In the genomic region with DNA sequence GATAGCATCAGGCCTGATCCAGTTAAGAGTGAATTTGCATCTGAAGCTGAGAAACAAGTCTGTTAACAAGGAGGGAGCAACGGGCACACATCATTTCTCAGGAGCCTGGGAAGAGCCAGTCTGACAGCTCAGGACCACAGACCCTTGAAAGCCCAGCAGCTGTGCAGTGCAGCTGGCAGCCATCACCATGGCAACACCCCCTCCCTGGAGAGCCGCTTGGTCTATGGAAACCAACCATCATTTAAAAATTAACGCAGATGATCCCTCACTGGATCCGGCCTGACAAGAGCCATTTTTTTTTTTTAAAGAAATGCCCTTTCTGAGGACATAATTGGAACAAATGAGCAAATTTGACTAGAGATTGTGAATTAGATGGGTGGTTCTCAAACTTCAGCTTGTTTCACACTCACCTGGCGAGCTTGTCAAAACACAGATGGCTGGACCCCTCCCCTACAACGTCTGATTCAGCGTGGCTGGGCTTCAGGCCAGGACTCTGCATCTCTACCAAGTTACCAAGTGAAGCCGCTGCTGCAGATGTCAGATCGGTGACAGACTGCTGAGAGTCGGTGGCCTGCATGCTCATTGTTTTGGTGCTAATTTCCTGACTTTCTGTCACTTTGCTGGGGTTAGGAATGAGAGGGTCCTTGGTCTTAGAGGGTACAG, we compare ENCODE assay signal across 16 mouse cellular contexts. TPM values are rescaled to one million over a fixed set of nuclear protein-coding genes. Genes with fewer than 3 reads are reported as not detected.
DNase-seq lines count a peak whose midpoint lies in the region; ATAC-seq and TF ChIP-seq lines count a peak whose summit lies in the region.
"Had no signal": no experiment of that assay in that cellular context is flagged by ENCODE, and none has a peak within 500 bp of the region (broad histone marks: within the 10 kb centered on the region; RNA-seq: fewer than 3 reads in every experiment).

No protein-coding gene starts in this region.

- TF ChIP-seq POLR2A in heart, adult 2 months (IDR thresholded peaks at IDR 0.05; ENCODE audit: insufficient read depth, low read depth, low read length) = no peak

- no peak overlapping the region for H3K4me2 ChIP-seq in embryonic facial prominence, embryonic 11.5 days (ENCODE audit: low read depth, low read length)
- H3K4me2 ChIP-seq in hindbrain, embryonic 13.5 days = no peak overlapping the region

- intact Hi-C loops in heart, adult 2 months (cut with DNase I) = no loop called here

- peak; percentile 72; the same call in 1 of the 2 replicates for ATAC-seq in embryonic facial prominence, embryonic 11.5 days (replicated peaks; ENCODE audit: insufficient number of reproducible peaks, low FRiP score, low TSS enrichment, low read depth)
- ATAC-seq in hindbrain, embryonic 13.5 days (ENCODE audit: low FRiP score) = peak; percentile 96
- no peak for ATAC-seq in CD4-positive, CD25-positive, alpha-beta regulatory T cell, adult 4 months
- ATAC-seq: liver, postnatal 0 days had no signal

- no peaks in the 10 kb centered on the region for H3K9me3 ChIP-seq in embryonic facial prominence, embryonic 11.5 days (replicated peaks; ENCODE audit: control insufficient read depth, low read length)
- H3K9me3 ChIP-seq in hindbrain, embryonic 13.5 days = no peaks in the 10 kb centered on the region

- no peak overlapping the region for H3K4me3 ChIP-seq in embryonic facial prominence, embryonic 11.5 days (ENCODE audit: low read depth, low read length)
- H3K4me3 ChIP-seq in hindbrain, embryonic 13.5 days = no peak overlapping the region
- no peak overlapping the region for H3K4me3 ChIP-seq in heart, adult 2 months
- H3K4me3 ChIP-seq: erythroblast, embryonic 14.5 days; left cerebral cortex, adult 2 months; myocyte had no signal

- peak; percentile 36 to 51 for DNase-seq in cerebellum, postnatal 10 days
- DNase-seq in cerebellum, postnatal 36 days = no peak
- peak; percentile 33 for DNase-seq in embryonic facial prominence, embryonic 11.5 days (ENCODE audit: low spot score)
- peak; percentile 36 for DNase-seq in neural tube, embryonic 10.5 days (ENCODE audit: extremely low spot score, low spot score)
- no peak for DNase-seq in kidney, postnatal 14 days
- no peak for DNase-seq in heart, adult 2 months
- DNase-seq: adrenal gland, adult 2 months; cerebellum, adult 18-20 months; heart, adult 18-20 months; kidney, postnatal 25 days; liver, postnatal 0 days had no signal

- H3K79me2 ChIP-seq in heart, adult 2 months (replicated peaks; ENCODE audit: control insufficient read depth, insufficient read depth, low read length) = no peaks in the 10 kb centered on the region

- H3K27me3 ChIP-seq in embryonic facial prominence, embryonic 11.5 days (ENCODE audit: control insufficient read depth, insufficient read depth, low read length) = no peaks in the 10 kb centered on the region
- no peaks in the 10 kb centered on the region for H3K27me3 ChIP-seq in hindbrain, embryonic 13.5 days
- H3K27me3 ChIP-seq in heart, adult 2 months (ENCODE audit: control insufficient read depth, insufficient read depth, low read length) = no peaks in the 10 kb centered on the region

- no peaks in the 10 kb centered on the region for H3K4me1 ChIP-seq in embryonic facial prominence, embryonic 11.5 days (ENCODE audit: control insufficient read depth, insufficient read depth, low read length)
- H3K4me1 ChIP-seq in hindbrain, embryonic 13.5 days (replicated peaks) = peaks cover 19% of the 10 kb centered on the region
- H3K4me1 ChIP-seq in heart, adult 2 months (ENCODE audit: control insufficient read depth, insufficient read depth, low read length) = no peaks in the 10 kb centered on the region

- H3K27ac ChIP-seq in embryonic facial prominence, embryonic 11.5 days (replicated peaks; ENCODE audit: low read depth, low read length) = no peak overlapping the region
- H3K27ac ChIP-seq in hindbrain, embryonic 13.5 days = peak overlapping the region; percentile 86
- no peak overlapping the region for H3K27ac ChIP-seq in heart, adult 2 months
- H3K27ac ChIP-seq: left cerebral cortex, adult 2 months had no signal

- TF ChIP-seq CTCF in heart, adult 2 months (IDR thresholded peaks at IDR 0.05) = no peak

- TF ChIP-seq EP300 in heart, adult 2 months (IDR thresholded peaks at IDR 0.05; ENCODE audit: insufficient read depth, low read depth, low read length) = no peak

- H3K9ac ChIP-seq in embryonic facial prominence, embryonic 11.5 days (replicated peaks; ENCODE audit: low read length) = no peak overlapping the region
- H3K9ac ChIP-seq in hindbrain, embryonic 13.5 days = peak overlapping the region; percentile 29; the same call in 1 of the 2 replicates
- no peak overlapping the region for H3K9ac ChIP-seq in heart, adult 2 months (ENCODE audit: low read depth, low read length)
- H3K9ac ChIP-seq: liver, postnatal 0 days had no signal

- 58% methylated on average over 10 of the region's 10 CpGs for WGBS in embryonic facial prominence, embryonic 11.5 days
- WGBS in hindbrain, embryonic 13.5 days = 21% methylated on average over 10 of the region's 10 CpGs
- 63% methylated on average over 10 of the region's 10 CpGs for WGBS in heart, adult 2 months

- H3K36me3 ChIP-seq in embryonic facial prominence, embryonic 11.5 days (replicated peaks; ENCODE audit: control insufficient read depth, insufficient read depth, low read depth, low read length) = no peaks in the 10 kb centered on the region
- H3K36me3 ChIP-seq in hindbrain, embryonic 13.5 days = no peaks in the 10 kb centered on the region
- H3K36me3 ChIP-seq in heart, adult 2 months (ENCODE audit: control insufficient read depth, insufficient read depth, low read length) = no peaks in the 10 kb centered on the region

RNA-seq across cellular contexts. Expression of a gene that starts 52.1 kb away (rescaled TPM):
- polyA plus RNA-seq in embryonic facial prominence, embryonic 11.5 days (2014; fragmentation: Nextera tagmentation; extraction: Ambion mirVana) = 17.0 and 20.4 TPM in 2 replicates
- 12.4 and 12.8 TPM in 2 replicates for polyA plus RNA-seq in hindbrain, embryonic 13.5 days (2015; fragmentation: Nextera tagmentation; extraction: Ambion mirVana)
- total RNA-seq in heart, adult 2 months (2021) = 1 to 10 TPM; 5.3 to 7.3 TPM
- 3.2 and 5.4 TPM in 2 replicates for polyA plus RNA-seq in heart, adult 2 months (2012; rRNA removed)
- 10 to 100 TPM; 13.7 to 17.8 TPM for polyA plus RNA-seq in CD4-positive, CD25-positive, alpha-beta regulatory T cell, adult 4 months (2017; shearing (Covaris generic))

RNA-seq across cellular contexts. Expression of a gene that starts 52.2 kb away (rescaled TPM):
- polyA plus RNA-seq in embryonic facial prominence, embryonic 11.5 days (2014; fragmentation: Nextera tagmentation; extraction: Ambion mirVana) = 0.43 and 0.50 TPM in 2 replicates
- 3.2 TPM in 2 replicates for polyA plus RNA-seq in hindbrain, embryonic 13.5 days (2015; fragmentation: Nextera tagmentation; extraction: Ambion mirVana)
- total RNA-seq in heart, adult 2 months (2021) = not detected
- 0.25 TPM in 1 of 2 replicates, not detected in the other for polyA plus RNA-seq in heart, adult 2 months (2012; rRNA removed)
- polyA plus RNA-seq in CD4-positive, CD25-positive, alpha-beta regulatory T cell, adult 4 months (2017; shearing (Covaris generic)) = under 1 TPM in 1 of 2 experiments, not detected in 1; 0.35 TPM
- total RNA-seq: heart, adult 18-20 months had no signal
- polyA plus RNA-seq: adrenal gland, adult 2 months; erythroblast, embryonic 14.5 days; liver, postnatal 0 days had no signal

Comparison
In these comparisons a context has a peak if more than half of its experiments do, and no peak if none do; other contexts are left out.
1. DNase-seq: peak in cerebellum, postnatal 10 days (2 of 2), embryonic facial prominence, embryonic 11.5 days (single experiment) and neural tube, embryonic 10.5 days (single experiment); none in cerebellum, postnatal 36 days (0 of 2), kidney, postnatal 14 days (single experiment) and heart, adult 2 months (0 of 2).